Mouse (Mus musculus): ENCODE data around the gene Gadl1. TPM values are rescaled to one million over a fixed set of nuclear protein-coding genes. Genes with fewer than 3 reads are reported as not detected.

Gadl1 gene
- polyA plus RNA-seq, 1 experiment from 2014 or later: 0.30 TPM

- no peak overlapping the region for H3K4me3 ChIP-seq (replicated peaks)
- no peak for ATAC-seq (replicated peaks; ENCODE audit: low FRiP score)
- no peaks in the 10 kb centered on the region for H3K27me3 ChIP-seq
- no peaks in the 10 kb centered on the region for H3K4me1 ChIP-seq
- 93% methylated on average over 7 of the region's 7 CpGs for WGBS
- H3K4me2 ChIP-seq: no peak overlapping the region
- no peaks in the 10 kb centered on the region for H3K36me3 ChIP-seq
- no peak overlapping the region for H3K9ac ChIP-seq
- H3K27ac ChIP-seq: no peak overlapping the region
- H3K9me3 ChIP-seq (replicated peaks): no peaks in the 10 kb centered on the region
These were observed 81.4 kb downstream of the Gadl1 start for GRCm38 (mm10) chr9:115990661-115991060.

GRCm38 (mm10) chr9:115994772-115995171 lies 85.5 kb downstream of the Gadl1 start:
- 54% methylated on average over 2 of the region's 2 CpGs for WGBS
- H3K4me1 ChIP-seq: no peaks in the 10 kb centered on the region
- no peak overlapping the region for H3K4me3 ChIP-seq (replicated peaks)
- no peak for ATAC-seq (replicated peaks; ENCODE audit: low FRiP score)
- no peaks in the 10 kb centered on the region for H3K36me3 ChIP-seq
- H3K4me2 ChIP-seq: no peak overlapping the region
- no peak overlapping the region for H3K27ac ChIP-seq
- no peak overlapping the region for H3K9ac ChIP-seq
- no peaks in the 10 kb centered on the region for H3K9me3 ChIP-seq (replicated peaks)
- no peaks in the 10 kb centered on the region for H3K27me3 ChIP-seq

GRCm38 (mm10) chr9:115995856-115996560 lies 86.8 kb downstream of the Gadl1 start:
- WGBS: 73% methylated on average over 23 of the region's 23 CpGs
- Histone ChIP-seq H3K9ac (no peak overlapping the region), H3K9me3 (replicated peaks) (no peaks in the 10 kb centered on the region), H3K4me1 (0 out of 2 replicates have a peak, but pooled peaks cover 3% of the 10 kb centered on the region), H3K4me2 (no peak overlapping the region), H3K4me3 (replicated peaks) (no peak overlapping the region), H3K36me3 (no peaks in the 10 kb centered on the region), H3K27me3 (no peaks in the 10 kb centered on the region), H3K27ac (no peak overlapping the region)
- no peak for ATAC-seq (replicated peaks; ENCODE audit: low FRiP score)

- no peak for ATAC-seq (replicated peaks; ENCODE audit: low FRiP score)
- no peaks in the 10 kb centered on the region for H3K27me3 ChIP-seq
- H3K4me2 ChIP-seq: no peak overlapping the region
- no peaks in the 10 kb centered on the region for H3K9me3 ChIP-seq (replicated peaks)
- 76% methylated on average over 4 of the region's 4 CpGs for WGBS
- H3K4me3 ChIP-seq (replicated peaks): no peak overlapping the region
- no peaks in the 10 kb centered on the region for H3K36me3 ChIP-seq
- 0 out of 2 replicates have a peak, but pooled peaks cover 3% of the 10 kb centered on the region for H3K4me1 ChIP-seq
- H3K27ac ChIP-seq: no peak overlapping the region
- H3K9ac ChIP-seq: no peak overlapping the region
These were observed 89.1 kb downstream of the Gadl1 start for GRCm38 (mm10) chr9:115998383-115998782.

GRCm38 (mm10) chr9:115999361-115999990 lies 90.2 kb downstream of the Gadl1 start:
- Histone ChIP-seq H3K4me3 (replicated peaks) (no peak overlapping the region), H3K4me1 (0 out of 2 replicates have a peak, but pooled peaks cover 3% of the 10 kb centered on the region), H3K9ac (no peak overlapping the region), H3K27ac (0 out of 2 replicates have a peak overlapping the region, but pooled peaks have one; percentile 13), H3K36me3 (no peaks in the 10 kb centered on the region), H3K4me2 (no peak overlapping the region), H3K27me3 (no peaks in the 10 kb centered on the region), H3K9me3 (replicated peaks) (no peaks in the 10 kb centered on the region)
- 80% methylated on average over 8 of the region's 8 CpGs for WGBS
- 0 out of 2 replicates have a peak, but pooled peaks have one; percentile 56 for ATAC-seq (replicated peaks; ENCODE audit: low FRiP score)

GRCm38 (mm10) chr9:116013911-116014310 lies 104.7 kb downstream of the Gadl1 start:
- H3K9ac ChIP-seq: no peak overlapping the region
- H3K27me3 ChIP-seq: no peaks in the 10 kb centered on the region
- H3K36me3 ChIP-seq: no peaks in the 10 kb centered on the region
- H3K4me2 ChIP-seq: no peak overlapping the region
- no peaks in the 10 kb centered on the region for H3K4me1 ChIP-seq
- WGBS: 14% methylated on average over 4 of the region's 4 CpGs
- H3K27ac ChIP-seq: no peak overlapping the region
- no peaks in the 10 kb centered on the region for H3K9me3 ChIP-seq (replicated peaks)
- ATAC-seq (replicated peaks; ENCODE audit: low FRiP score): no peak
- H3K4me3 ChIP-seq (replicated peaks): no peak overlapping the region

GRCm38 (mm10) chr9:116016221-116016620 lies 107.0 kb downstream of the Gadl1 start:
- H3K9ac ChIP-seq: no peak overlapping the region
- no peaks in the 10 kb centered on the region for H3K36me3 ChIP-seq
- no peak overlapping the region for H3K27ac ChIP-seq
- no peak overlapping the region for H3K4me2 ChIP-seq
- H3K9me3 ChIP-seq (replicated peaks): no peaks in the 10 kb centered on the region
- H3K4me3 ChIP-seq (replicated peaks): no peak overlapping the region
- ATAC-seq (replicated peaks; ENCODE audit: low FRiP score): no peak
- H3K4me1 ChIP-seq: no peaks in the 10 kb centered on the region
- WGBS: 42% methylated on average over 9 of the region's 9 CpGs
- H3K27me3 ChIP-seq: no peaks in the 10 kb centered on the region

DNA sequence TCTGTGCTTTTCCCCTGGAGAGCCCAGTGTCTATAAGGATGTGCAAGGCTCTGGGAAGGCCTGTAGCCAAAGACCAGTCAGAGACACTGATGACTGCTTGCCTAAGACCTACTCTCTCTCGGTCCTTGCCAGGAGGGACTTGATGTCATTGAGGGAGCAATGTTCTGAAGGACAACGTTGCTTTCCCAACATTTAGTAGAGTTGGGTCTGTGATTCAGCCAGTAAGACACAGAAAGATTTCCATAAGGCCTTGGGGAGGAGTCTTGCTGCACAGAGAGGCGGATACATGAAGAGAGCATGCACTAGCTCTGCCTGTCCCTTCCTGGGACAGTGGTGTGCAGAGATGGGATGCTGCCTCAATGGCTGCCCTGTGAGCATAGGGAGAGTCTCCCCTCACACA lies 107.8 kb downstream of the Gadl1 start:
- Histone ChIP-seq H3K9ac (no peak overlapping the region), H3K4me2 (no peak overlapping the region), H3K36me3 (no peaks in the 10 kb centered on the region), H3K27me3 (no peaks in the 10 kb centered on the region), H3K4me1 (no peaks in the 10 kb centered on the region), H3K4me3 (replicated peaks) (no peak overlapping the region), H3K9me3 (replicated peaks) (no peaks in the 10 kb centered on the region), H3K27ac (no peak overlapping the region)
- WGBS: 89% methylated on average over 3 of the region's 3 CpGs
- no peak for ATAC-seq (replicated peaks; ENCODE audit: low FRiP score)

- 95% methylated on average over 7 of the region's 7 CpGs for WGBS
- Histone ChIP-seq H3K27ac (no peak overlapping the region), H3K27me3 (no peaks in the 10 kb centered on the region), H3K9ac (no peak overlapping the region), H3K4me2 (no peak overlapping the region), H3K4me3 (replicated peaks) (no peak overlapping the region), H3K4me1 (no peaks in the 10 kb centered on the region), H3K36me3 (no peaks in the 10 kb centered on the region), H3K9me3 (replicated peaks) (no peaks in the 10 kb centered on the region)
- ATAC-seq (replicated peaks; ENCODE audit: low FRiP score): no peak
These were observed 109.3 kb downstream of the Gadl1 start for GRCm38 (mm10) chr9:116018586-116018985.

GRCm38 (mm10) chr9:116025371-116025770 lies 116.1 kb downstream of the Gadl1 start:
- H3K9me3 ChIP-seq (replicated peaks): no peaks in the 10 kb centered on the region
- H3K36me3 ChIP-seq: no peaks in the 10 kb centered on the region
- H3K4me1 ChIP-seq: no peaks in the 10 kb centered on the region
- ATAC-seq (replicated peaks; ENCODE audit: low FRiP score): no peak
- H3K9ac ChIP-seq: no peak overlapping the region
- no peak overlapping the region for H3K27ac ChIP-seq
- no peak overlapping the region for H3K4me3 ChIP-seq (replicated peaks)
- WGBS: 76% methylated on average over 6 of the region's 6 CpGs
- no peak overlapping the region for H3K4me2 ChIP-seq
- no peaks in the 10 kb centered on the region for H3K27me3 ChIP-seq

GRCm38 (mm10) chr9:116029076-116029475 lies 119.8 kb downstream of the Gadl1 start:
- WGBS: 90% methylated on average over 2 of the region's 2 CpGs
- peaks cover 10% of the 10 kb centered on the region for H3K4me1 ChIP-seq
- no peak overlapping the region for H3K9ac ChIP-seq
- no peaks in the 10 kb centered on the region for H3K36me3 ChIP-seq
- no peak overlapping the region for H3K4me2 ChIP-seq
- no peak overlapping the region for H3K27ac ChIP-seq
- no peaks in the 10 kb centered on the region for H3K27me3 ChIP-seq
- no peak overlapping the region for H3K4me3 ChIP-seq (replicated peaks)
- H3K9me3 ChIP-seq (replicated peaks): no peaks in the 10 kb centered on the region
- no peak for ATAC-seq (replicated peaks; ENCODE audit: low FRiP score)

DNA sequence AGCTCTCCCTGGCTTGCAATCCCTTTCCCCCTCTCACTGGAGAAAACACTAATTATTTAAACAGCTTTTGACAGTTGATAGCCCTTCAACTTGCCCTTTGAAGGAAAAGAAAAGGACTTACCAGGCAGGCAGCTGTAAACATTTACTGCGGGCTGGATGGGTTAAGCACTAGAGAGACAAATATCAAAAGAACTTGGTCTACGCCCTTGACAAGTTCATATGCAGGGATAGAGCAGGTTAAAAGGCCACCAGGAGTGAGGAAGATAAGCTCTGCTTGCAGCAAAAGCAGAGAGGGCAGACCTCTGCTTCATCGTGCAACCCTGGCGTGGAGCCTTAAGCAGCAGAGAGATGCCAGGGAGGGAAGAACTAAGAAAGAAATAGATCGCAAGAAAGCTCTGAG lies 123.5 kb downstream of the Gadl1 start:
- Histone ChIP-seq H3K9ac (no peak overlapping the region), H3K4me3 (replicated peaks) (no peak overlapping the region), H3K9me3 (replicated peaks) (no peaks in the 10 kb centered on the region), H3K4me2 (no peak overlapping the region), H3K27me3 (no peaks in the 10 kb centered on the region), H3K36me3 (no peaks in the 10 kb centered on the region), H3K27ac (no peak overlapping the region), H3K4me1 (peaks cover 10% of the 10 kb centered on the region)
- WGBS: 32% methylated on average over 5 of the region's 5 CpGs
- ATAC-seq (replicated peaks; ENCODE audit: low FRiP score): no peak

Data from kidney, embryonic 15.5 days (tissue).